Mouse (Mus musculus): Measurements from ENCODE around the gene Eif4e. TPM values are rescaled to one million over a fixed set of nuclear protein-coding genes. Genes with fewer than 3 reads are reported as not detected.

Gene Eif4e
- total RNA-seq, 2 experiments from 2014 or later = 128 to 156 TPM

DNA sequence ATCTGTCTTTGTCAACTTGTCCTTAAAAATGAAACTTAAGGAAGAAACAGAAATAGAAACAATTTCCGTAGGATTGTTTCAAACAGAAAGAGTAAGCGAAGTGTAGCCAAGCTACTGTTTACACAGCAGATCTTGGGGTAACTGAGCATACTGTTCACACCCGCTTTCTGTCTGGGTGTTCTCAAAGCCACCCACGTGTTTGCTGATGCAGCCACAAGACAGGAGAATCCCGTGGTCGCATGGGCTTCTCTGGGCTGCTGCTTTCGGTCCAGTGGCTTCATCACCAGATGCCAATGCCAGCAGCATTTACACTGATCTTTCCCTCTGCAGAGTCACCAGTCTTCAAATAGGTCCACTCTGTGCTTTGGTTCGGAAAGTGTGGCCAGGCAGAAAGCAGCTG lies 79.2 kb downstream of the Eif4e start:
- Histone ChIP-seq H3K27ac (no peak overlapping the region), H3K4me3 (peak overlapping the region; percentile 28)
- no peak for TF ChIP-seq CTCF (IDR thresholded peaks at IDR 0.05)
- intact Hi-C loops (cut with DNase I) = no loop called here
- no peak for DNase-seq

DNA sequence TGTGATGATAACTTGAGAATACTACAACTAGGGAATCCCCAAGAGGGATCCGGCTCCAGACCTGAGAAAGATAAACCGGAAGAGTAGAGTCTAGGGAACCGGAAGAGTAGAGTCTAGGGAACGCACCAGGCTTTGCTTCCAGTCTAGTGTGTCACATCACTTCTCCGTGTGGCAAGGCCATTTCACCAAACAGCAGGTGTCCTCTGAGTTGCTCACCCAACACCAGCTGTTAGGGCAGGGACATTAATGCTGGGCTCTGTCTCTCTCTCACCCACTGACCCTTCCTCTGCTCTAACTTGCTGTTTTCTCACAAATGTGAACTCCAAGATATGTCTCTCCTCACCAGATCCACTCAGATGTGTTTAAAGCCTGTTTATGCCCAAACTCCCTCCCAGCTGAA lies 82.7 kb downstream of the Eif4e start:
- intact Hi-C loops (cut with DNase I) = no loop called here
- no peak for DNase-seq
- no peak for TF ChIP-seq CTCF (IDR thresholded peaks at IDR 0.05)
- Histone ChIP-seq H3K27ac (no peak overlapping the region), H3K4me3 (no peak overlapping the region)

Small RNA genes lying within 50 kb of the gene (microRNA-seq; reads per million reads assigned to microRNA genes)
- not detected for gene Mir1956

Other genes with a start within 250 kb of the Eif4e start
- gene Adh6a, start 212.9 kb upstream of the Eif4e start, total RNA-seq (2021) = not detected
- gene Adh6b, start 184.4 kb upstream of the Eif4e start, total RNA-seq (2021) = not detected
- gene Adh4, start 110.7 kb upstream of the Eif4e start, total RNA-seq (2021) = not detected
- gene Adh5, start 83.1 kb upstream of the Eif4e start, total RNA-seq (2021) = 10 to 100 TPM; 51.8 to 60.6 TPM
- gene Metap1, start 36.7 kb upstream of the Eif4e start, total RNA-seq (2021) = 10 to 100 TPM; 44.7 to 49.3 TPM
- gene Tspan5, start 216.0 kb downstream of the Eif4e start, total RNA-seq (2021) = 1 to 10 TPM; 4.0 to 4.4 TPM